Mouse (Mus musculus) neutrophil, adult 65 days (primary cell): Measurements from ENCODE around the gene Fkbp6. TPM values are rescaled to one million over a fixed set of nuclear protein-coding genes. Genes with fewer than 3 reads are reported as not detected.

Source experiments
- total RNA-seq: library from RNA; stranded (reverse); gene quantifications from 2 replicates; pipeline ENCODE4 v1.2.4, GENCODE M21; 2023

Gene Fkbp6
- total RNA-seq: not detected in 2 replicates

GRCm38 (mm10) chr5:135349862-135350261, at the start of gene Fkbp6:
Gene Fkbp6 (minus strand): TSS chr5:135350044.

GRCm38 (mm10) chr5:135394004-135394823, 44.4 kb upstream of the Fkbp6 start, which contains the start of gene Pom121:
Gene Pom121 (minus strand): TSS chr5:135394546.

GRCm38 (mm10) chr5:135369787-135370654, 20.2 kb upstream of the Fkbp6 start, which contains the start of gene Nsun5:
Gene Nsun5 (plus strand): TSS chr5:135369953.

GRCm38 (mm10) chr5:135352995-135353394, 3.2 kb upstream of the Fkbp6 start, which contains the start of gene Trim50:
Gene Trim50 (plus strand): TSS chr5:135353295.

GRCm38 (mm10) chr5:135251079-135251454, 98.8 kb downstream of the Fkbp6 start, which contains the start of gene Fzd9:
Gene Fzd9 (minus strand): TSS chr5:135251230.

Other genes starting within 250 kb of the Fkbp6 start
- 8.1 and 9.3 TPM in 2 replicates for gene Tbl2, start 200.4 kb downstream of the Fkbp6 start, total RNA-seq
- 32.0 and 34.6 TPM in 2 replicates for gene Bcl7b, start 181.8 kb downstream of the Fkbp6 start, total RNA-seq
- 79.3 and 103 TPM in 2 replicates for gene Baz1b, start 162.8 kb downstream of the Fkbp6 start, total RNA-seq
- 0.19 and 0.27 TPM in 2 replicates for gene Fzd9, start 98.8 kb downstream of the Fkbp6 start, total RNA-seq
- gene Trim50, start 3.3 kb upstream of the Fkbp6 start, total RNA-seq: not detected in 2 replicates
- 3.1 and 5.7 TPM in 2 replicates for gene Nsun5, start 19.9 kb upstream of the Fkbp6 start, total RNA-seq
- 29.4 and 37.0 TPM in 2 replicates for gene Pom121, start 44.5 kb upstream of the Fkbp6 start, total RNA-seq
- 33.5 and 37.3 TPM in 2 replicates for gene Hip1, start 195.1 kb upstream of the Fkbp6 start, total RNA-seq
- gene Ccl26, start 213.5 kb upstream of the Fkbp6 start, total RNA-seq: not detected in 2 replicates
- 0.32 TPM in 1 of 2 replicates, not detected in the other for gene Ccl24, start 223.0 kb upstream of the Fkbp6 start, total RNA-seq